Comparison of ENCODE assay signal across 21 mouse cellular contexts in genomic region chr14:33443780-33444179, GRCm38 (mm10). TPM values are rescaled to one million over a fixed set of nuclear protein-coding genes. Genes with fewer than 3 reads are reported as not detected.
"Had no signal": no experiment of that assay in that cellular context is flagged by ENCODE, and none has a peak within 500 bp of the region (broad histone marks: within the 10 kb centered on the region; RNA-seq: fewer than 3 reads in every experiment).

No protein-coding gene starts in this region.

- H3K4me3 ChIP-seq: limb, embryonic 12.5 days; liver, embryonic 13.5 days; lung, embryonic 15.5 days; megakaryocyte, embryonic 14.5 days; midbrain, embryonic 13.5 days; myocyte; neural tube, embryonic 15.5 days had no signal

- H3K4me2 ChIP-seq: limb, embryonic 12.5 days; liver, embryonic 13.5 days; lung, embryonic 15.5 days; midbrain, embryonic 13.5 days; neural tube, embryonic 15.5 days had no signal

- H3K9me3 ChIP-seq: limb, embryonic 12.5 days; liver, embryonic 13.5 days; lung, embryonic 15.5 days; megakaryocyte, embryonic 14.5 days; midbrain, embryonic 13.5 days; neural tube, embryonic 15.5 days had no signal

- ATAC-seq: liver, postnatal 0 days; midbrain, embryonic 13.5 days had no signal

- H3K27ac ChIP-seq: kidney, postnatal 0 days; limb, embryonic 12.5 days; liver, embryonic 13.5 days; lung, embryonic 15.5 days; macrophage; midbrain, embryonic 13.5 days; neural tube, embryonic 15.5 days had no signal

- DNase-seq: kidney, adult 9 months; kidney, postnatal 4 days; layer of hippocampus, postnatal 36 days; liver; liver, embryonic 13.5 days; liver, postnatal 0 days; lung, postnatal 14 days; retina, postnatal 1 day; right cerebral cortex, postnatal 4 days; thymus, postnatal 4 days had no signal

- H3K9ac ChIP-seq: limb, embryonic 12.5 days; liver, embryonic 13.5 days; liver, postnatal 0 days; lung, embryonic 15.5 days; midbrain, embryonic 13.5 days; neural tube, embryonic 15.5 days had no signal

- H3K27me3 ChIP-seq: liver, embryonic 13.5 days; lung, embryonic 15.5 days had no signal

- H3K36me3 ChIP-seq: limb, embryonic 12.5 days; liver, embryonic 13.5 days; lung, embryonic 15.5 days; midbrain, embryonic 13.5 days; neural tube, embryonic 15.5 days had no signal

RNA-seq across cellular contexts. Expression of gene Frmpd2, which starts 27.7 kb away (rescaled TPM):
- polyA plus RNA-seq: kidney, postnatal 0 days; limb, embryonic 12.5 days; liver, embryonic 13.5 days; liver, postnatal 0 days; macrophage; myocyte; neural tube, embryonic 11.5 days; neural tube, embryonic 15.5 days; spleen, adult 2 months; stomach, embryonic 16.5 days had no signal
